Mouse (Mus musculus) gastrocnemius, postnatal 36 days (tissue): ENCODE measurements around the gene Ppp1r35. TPM values are rescaled to one million over a fixed set of nuclear protein-coding genes. Genes with fewer than 3 reads are reported as not detected.
"Not testable (repeated sequence)": the region's sequence is repeated elsewhere in the genome, so short reads cannot be mapped to it uniquely, and the experiment has no call there.

Source experiments
- DNase-seq, 2 experiments: peaks; one replicate each; pipeline ENCODE4 v3.0.0; 2022
- intact Hi-C: fragments of 180-260 bp; cut with DNase I; formaldehyde crosslinking; loops from one replicate; pipeline ENCODE4 v1.15.1; 2025
- total RNA-seq, 2 experiments: library from RNA; stranded (reverse); gene quantifications; 2 replicates each; pipeline ENCODE4 v1.2.3; 2021

Gene Ppp1r35
- total RNA-seq, 2 experiments from 2014 or later, result 5.6 to 7.9 TPM

DNA sequence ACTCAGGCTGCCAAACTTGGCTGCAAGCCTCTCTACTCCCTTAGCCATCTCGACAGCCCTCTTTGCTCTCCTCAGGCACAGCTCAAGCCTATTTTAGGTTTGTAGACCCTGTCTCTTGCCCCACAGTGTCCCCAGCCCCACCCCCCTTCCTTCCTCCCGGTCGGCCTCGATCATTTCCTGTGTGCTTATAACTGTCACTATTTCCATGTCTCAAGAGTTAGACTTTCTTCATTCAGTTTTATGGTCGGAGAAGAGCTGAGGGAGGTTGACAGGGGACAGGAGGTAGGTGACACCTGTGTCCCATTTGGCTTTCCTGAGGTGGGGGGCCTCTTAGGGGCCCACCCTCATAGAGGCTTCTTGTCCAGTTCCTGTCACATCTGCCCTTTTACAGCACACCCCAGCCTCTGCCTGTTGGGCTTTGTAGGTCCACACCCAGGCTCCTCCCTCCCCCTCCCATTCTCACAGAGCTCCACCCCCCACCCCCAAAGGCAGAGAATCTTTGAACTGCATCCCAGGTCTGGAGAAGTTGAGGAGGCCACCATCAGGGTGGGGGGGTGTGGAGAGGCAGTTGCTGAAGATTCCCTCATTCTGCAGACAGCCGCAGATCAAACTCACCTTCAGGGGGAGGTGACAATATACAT lies 29.3 kb upstream of the Ppp1r35 start:
- DNase-seq, result no peak
- intact Hi-C loops, result loop anchor here (5.0 kb wide), 1 partner anchor 217 kb away; the partner anchor contains the start of genes Epo and Gnb2

- intact Hi-C loops, result loop anchor here (10.0 kb wide), 1 partner anchor 245 kb away; the partner anchor contains the start of gene Pop7
These were observed 28.4 kb upstream of the Ppp1r35 start for GRCm38 (mm10) chr5:137750212-137750611.

GRCm38 (mm10) chr5:137751221-137751887 lies 27.3 kb upstream of the Ppp1r35 start:
- DNase-seq, result no peak
- intact Hi-C loops, result loop anchor here (10.0 kb wide), 1 partner anchor 247 kb away; the partner anchor contains the start of gene Pop7

More at GRCm38 (mm10) chr5:137750212-137750611, 28.4 kb upstream of the Ppp1r35 start:
- not testable (repeated sequence) for DNase-seq

- DNase-seq, result no peak
- intact Hi-C loops, result loop anchor here (10.0 kb wide), 1 partner anchor 247 kb away; the partner anchor contains the start of gene Pop7
These were observed 26.7 kb upstream of the Ppp1r35 start for GRCm38 (mm10) chr5:137751988-137752387.

DNA sequence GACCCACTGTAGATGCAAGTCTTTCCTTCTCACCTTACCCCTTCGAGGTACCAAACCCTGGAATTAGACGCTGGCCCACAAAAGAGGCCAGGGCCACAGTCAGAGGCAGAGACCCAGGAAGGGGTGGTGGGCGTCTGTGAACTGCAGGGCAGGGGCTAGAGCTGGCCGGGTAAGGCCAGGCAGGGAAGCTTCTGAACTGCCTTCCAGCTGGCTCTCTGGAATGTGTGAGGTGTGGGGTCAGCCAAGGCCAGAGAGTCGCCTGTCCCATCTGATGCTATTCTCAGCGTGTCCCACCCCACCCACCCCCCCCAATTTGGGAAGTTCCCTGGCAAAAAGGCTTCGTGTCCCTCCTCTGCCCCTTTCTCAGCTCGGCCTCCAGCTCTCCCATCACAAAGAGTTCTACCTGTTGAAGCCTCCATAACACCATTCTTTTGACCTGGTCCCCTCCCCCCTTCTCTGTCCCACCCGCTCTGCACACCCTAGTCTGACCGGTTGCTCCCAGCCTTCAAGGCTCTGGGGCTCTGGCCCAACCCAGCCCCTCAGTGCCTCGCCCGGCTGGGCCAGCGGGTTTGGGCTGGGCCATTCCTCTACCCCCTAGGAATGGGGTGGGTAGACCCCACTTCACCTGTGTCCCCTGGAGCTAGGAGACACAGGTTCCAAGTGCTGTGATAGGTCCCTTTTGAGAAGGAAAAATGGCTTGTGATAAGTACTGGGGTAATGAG lies 25.4 kb upstream of the Ppp1r35 start:
- DNase-seq, result no peak
- intact Hi-C loops, result loop anchor here (10.0 kb wide), 1 partner anchor 248 kb away; the partner anchor contains the start of gene Pop7

DNA sequence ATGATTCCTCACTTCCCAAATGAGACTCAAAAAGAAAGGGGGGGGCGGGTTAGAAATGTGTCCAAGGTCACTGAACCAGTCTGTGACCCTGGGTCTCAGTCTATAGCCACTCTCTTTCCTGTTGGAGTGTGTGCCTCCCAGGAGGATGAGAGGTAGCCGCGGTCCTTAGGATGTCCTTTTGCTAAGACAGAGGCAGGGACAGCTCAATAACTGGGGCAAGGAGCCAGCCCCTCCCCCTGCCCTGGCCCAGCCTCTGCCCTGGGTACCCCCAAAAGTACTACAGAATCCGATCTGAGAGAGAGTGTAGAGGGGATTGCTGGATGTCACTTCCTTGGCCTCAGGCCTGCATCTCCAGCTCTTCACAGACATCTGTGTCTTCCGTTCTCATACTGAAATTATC lies 23.2 kb upstream of the Ppp1r35 start:
- intact Hi-C loops, result loop anchor here (5.0 to 10.0 kb wide), 2 partner anchors 173 to 251 kb away; partner anchors contain the start of gene Pop7
- no peak for DNase-seq

- intact Hi-C loops, result loop anchor here (5.0 to 10.0 kb wide), 2 partner anchors 174 to 251 kb away; partner anchors contain the start of gene Pop7
- no peak for DNase-seq
These were observed 22.5 kb upstream of the Ppp1r35 start for GRCm38 (mm10) chr5:137756106-137756505.

DNA sequence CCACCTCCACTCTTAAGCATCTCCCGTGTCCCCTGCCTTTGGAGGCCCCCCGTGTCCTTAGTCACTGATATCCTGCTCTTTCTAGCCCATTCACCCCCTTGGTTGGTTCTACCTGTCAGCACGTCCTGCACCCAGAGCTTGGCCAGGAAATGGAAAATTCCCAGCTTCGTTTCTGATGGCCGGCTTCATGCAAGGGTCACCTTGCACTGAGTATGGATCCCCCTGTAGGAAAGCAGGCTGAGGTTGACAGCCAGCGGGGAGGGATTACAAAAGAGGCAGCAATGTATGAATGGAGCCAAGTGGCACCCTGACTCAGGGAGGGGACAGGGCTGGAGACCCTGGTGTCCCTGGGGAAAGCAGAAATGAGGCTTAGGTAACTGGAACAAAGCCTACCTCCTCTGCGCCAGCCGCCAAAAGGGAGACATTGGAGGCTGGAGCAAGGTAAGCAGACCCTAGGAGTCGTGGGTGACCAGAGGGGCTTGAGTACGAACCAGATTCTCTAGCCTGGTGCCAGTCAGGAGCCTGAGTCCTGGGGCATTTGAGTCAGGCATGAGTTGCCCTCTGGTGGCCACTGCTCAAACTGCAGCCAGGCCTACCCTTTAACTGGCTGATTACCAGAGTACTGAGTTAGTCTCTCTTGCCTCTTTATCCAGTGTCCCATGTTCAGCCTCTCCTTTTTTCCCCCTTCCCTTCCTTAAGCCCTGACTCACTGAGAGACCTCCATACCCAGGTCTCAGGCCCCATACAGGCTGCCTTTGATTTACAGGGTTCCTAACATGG lies 21.6 kb upstream of the Ppp1r35 start:
- DNase-seq, result peak; percentile 82 to 83
- intact Hi-C loops, result loop anchor here (1.0 to 10.0 kb wide), 3 partner anchors 100 to 252 kb away; partner anchors contain the start of gene Pop7

DNA sequence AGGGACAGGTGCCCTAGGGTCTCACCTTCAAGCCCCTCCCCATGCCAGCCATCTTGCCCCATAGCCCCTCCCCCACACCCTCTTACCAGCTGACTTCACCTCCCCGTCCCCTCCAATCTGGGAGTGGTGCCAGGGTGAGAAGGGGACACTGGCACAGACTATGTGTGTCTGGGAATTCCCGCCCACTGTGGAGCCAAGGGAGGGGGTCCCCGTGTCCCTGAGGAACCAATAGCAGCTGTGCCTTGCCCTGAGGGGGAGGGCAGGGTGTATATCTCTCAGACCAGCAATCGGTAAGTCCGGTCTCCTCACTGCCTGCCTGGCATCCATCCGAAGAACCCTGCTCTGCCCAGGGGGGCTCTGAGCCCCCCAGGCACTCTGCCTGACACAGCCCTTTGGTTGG lies 20.8 kb upstream of the Ppp1r35 start:
- intact Hi-C loops, result loop anchor here (1.0 to 10.0 kb wide), 3 partner anchors 101 to 253 kb away; partner anchors contain the start of gene Pop7

DNA sequence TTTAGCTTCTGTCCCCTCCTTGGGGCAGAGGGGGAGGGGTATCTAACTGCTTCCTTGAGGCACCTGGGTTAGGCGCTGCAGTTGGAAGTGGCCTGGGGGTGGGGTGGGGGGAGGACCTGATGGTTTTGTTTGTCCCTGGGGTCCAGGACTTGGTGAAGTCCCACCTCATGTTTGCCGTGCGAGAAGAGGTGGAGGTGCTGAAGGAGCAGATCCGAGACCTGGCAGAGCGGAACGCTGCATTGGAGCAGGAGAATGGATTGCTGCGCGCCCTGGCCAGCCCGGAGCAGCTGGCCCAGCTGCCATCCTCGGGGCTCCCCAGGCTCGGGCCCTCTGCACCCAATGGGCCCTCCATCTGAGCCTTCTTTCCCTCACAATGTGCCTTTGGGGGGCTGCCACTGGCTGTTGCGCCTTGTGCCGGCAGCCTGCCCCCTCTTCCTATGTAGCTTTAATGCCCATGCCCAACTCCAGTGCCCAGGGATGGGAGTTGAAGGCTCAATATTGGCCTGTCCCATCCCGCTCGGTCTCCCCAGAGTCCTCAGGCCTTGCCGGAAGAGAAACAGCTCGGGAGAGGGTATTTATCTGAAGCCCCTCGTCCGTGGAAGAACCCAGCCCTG lies 19.6 kb upstream of the Ppp1r35 start:
- DNase-seq, result no peak
- intact Hi-C loops, result loop anchor here (5.0 to 10.0 kb wide), 2 partner anchors 177 to 254 kb away; partner anchors contain the start of gene Pop7

More for the DNA sequence above, 20.8 kb upstream of the Ppp1r35 start:
- no peak for DNase-seq

- peak; percentile 81 to 83 for DNase-seq
- intact Hi-C loops, result loop anchor here (1.0 to 10.0 kb wide), 3 partner anchors 104 to 255 kb away; partner anchors contain the start of gene Pop7
These were observed 18.7 kb upstream of the Ppp1r35 start for GRCm38 (mm10) chr5:137759971-137760412.

GRCm38 (mm10) chr5:137764609-137765340 lies 13.9 kb upstream of the Ppp1r35 start:
- no peak for DNase-seq
- intact Hi-C loops, result no loop called here

DNA sequence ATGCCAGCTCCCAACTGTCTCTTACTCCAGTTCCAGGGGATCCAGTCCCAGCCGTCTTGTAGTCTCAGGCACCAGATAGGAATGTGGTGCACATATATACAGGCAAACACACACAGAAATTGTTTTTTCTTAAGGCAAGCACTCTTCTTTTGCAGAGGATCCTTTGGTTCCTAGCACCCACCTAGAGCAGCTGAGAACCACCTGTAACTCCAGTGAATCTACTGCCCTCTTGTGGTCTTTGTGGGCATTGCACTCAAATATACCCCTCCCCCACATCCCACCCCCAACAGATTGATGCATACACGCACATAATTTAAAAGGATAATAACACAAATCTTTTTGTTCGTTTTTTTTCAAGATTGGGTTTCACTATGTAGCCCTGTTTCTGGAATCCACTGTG lies 12.4 kb upstream of the Ppp1r35 start:
- intact Hi-C loops, result no loop called here
- no peak for DNase-seq

- intact Hi-C loops, result no loop called here
- no peak for DNase-seq
These were observed 10.2 kb upstream of the Ppp1r35 start for GRCm38 (mm10) chr5:137768475-137768874.

- no peak for DNase-seq
- intact Hi-C loops, result no loop called here
These were observed 7.9 kb upstream of the Ppp1r35 start for GRCm38 (mm10) chr5:137770709-137771108.

- intact Hi-C loops, result no loop called here
- no peak for DNase-seq
These were observed 5.9 kb upstream of the Ppp1r35 start for GRCm38 (mm10) chr5:137772755-137773154.

GRCm38 (mm10) chr5:137775587-137776290 lies 2.9 kb upstream of the Ppp1r35 start:
- DNase-seq, result no peak
- intact Hi-C loops, result loop anchor here (5.0 kb wide), 2 partner anchors 243 to 433 kb away; partner anchors contain the start of genes Epo and Gnb2
